Mouse (Mus musculus) megakaryocyte, embryonic 14.5 days (primary cell): ENCODE results near the gene Hist1h4a.

Source experiments
- FLI1 ChIP-seq: IDR thresholded peaks from 2 replicates; pipeline ENCODE4 v1.6.1; 2012; ENCODE audit warnings: low read length, inconsistent platforms, mixed read lengths
- GATA1 ChIP-seq: IDR thresholded peaks from 3 replicates; pipeline ENCODE4 v1.6.1; 2012; ENCODE audit warnings: mixed read lengths, low read length, inconsistent platforms, borderline replicate concordance

- TF ChIP-seq GATA1 (no peak), FLI1 (no peak)
Observed at GRCm38 (mm10) chr13:23753314-23754078, 7.5 kb downstream of the Hist1h4a start.
